Mouse (Mus musculus): ENCODE data around the gene Gpr139. TPM values are rescaled to one million over a fixed set of nuclear protein-coding genes. Genes with fewer than 3 reads are reported as not detected.

The Gpr139 gene
- polyA plus RNA-seq, 1 experiment from 2014 or later = 0.21 TPM

DNA sequence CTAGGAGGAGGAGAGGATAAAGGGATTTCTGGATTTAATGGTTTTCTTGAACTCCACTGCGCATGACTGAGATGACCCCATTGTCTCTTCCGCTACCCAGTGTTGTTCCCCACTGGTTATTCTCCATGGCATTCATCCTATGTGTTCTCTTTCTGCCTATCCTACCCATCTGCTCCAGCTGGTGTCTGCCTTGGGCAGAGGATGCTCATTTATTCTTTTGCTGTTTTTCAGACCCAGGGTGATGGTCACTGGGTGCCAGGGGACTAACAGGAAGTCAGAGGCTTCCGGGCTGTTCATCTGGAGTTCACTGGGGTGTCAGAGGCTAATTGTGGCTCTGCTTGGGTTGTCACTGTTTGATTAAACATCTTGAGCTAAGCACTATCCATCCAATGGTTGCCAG lies 24.4 kb downstream of the Gpr139 start:
- Histone ChIP-seq H3K27me3 (replicated peaks; ENCODE audit: control insufficient read depth, insufficient read depth, low read length) (no peaks in the 10 kb centered on the region), H3K4me1 (ENCODE audit: control insufficient read depth, insufficient read depth, low read length) (no peaks in the 10 kb centered on the region), H3K4me3 (ENCODE audit: low read depth, low read length) (no peak overlapping the region), H3K36me3 (ENCODE audit: control insufficient read depth, insufficient read depth, low read length) (no peaks in the 10 kb centered on the region), H3K9me3 (ENCODE audit: control insufficient read depth, low read length) (no peaks in the 10 kb centered on the region), H3K9ac (ENCODE audit: low read depth, low read length) (no peak overlapping the region), H3K27ac (replicated peaks; ENCODE audit: low read depth, low read length) (no peak overlapping the region), H3K4me2 (ENCODE audit: low read depth, low read length) (no peak overlapping the region)
- DNase-seq (ENCODE audit: low spot score) (no peak), ATAC-seq (ENCODE audit: low read depth) (no peak)
- 73% methylated on average over 3 of the region's 3 CpGs for WGBS

GRCm38 (mm10) chr7:119111771-119112170 lies 72.6 kb downstream of the Gpr139 start:
- H3K27me3 ChIP-seq (replicated peaks; ENCODE audit: control insufficient read depth, insufficient read depth, low read length) = no peaks in the 10 kb centered on the region
- no peak overlapping the region for H3K9ac ChIP-seq (ENCODE audit: low read depth, low read length)
- H3K4me2 ChIP-seq (ENCODE audit: low read depth, low read length) = no peak overlapping the region
- H3K4me1 ChIP-seq (ENCODE audit: control insufficient read depth, insufficient read depth, low read length) = no peaks in the 10 kb centered on the region
- no peaks in the 10 kb centered on the region for H3K9me3 ChIP-seq (ENCODE audit: control insufficient read depth, low read length)
- H3K4me3 ChIP-seq (ENCODE audit: low read depth, low read length) = no peak overlapping the region
- no peaks in the 10 kb centered on the region for H3K36me3 ChIP-seq (ENCODE audit: control insufficient read depth, insufficient read depth, low read length)
- H3K27ac ChIP-seq (replicated peaks; ENCODE audit: low read depth, low read length) = no peak overlapping the region
- ATAC-seq (ENCODE audit: low read depth) = no peak
- 67% methylated on average over 8 of the region's 8 CpGs for WGBS
- peak; percentile 59 for DNase-seq (ENCODE audit: low spot score)

DNA sequence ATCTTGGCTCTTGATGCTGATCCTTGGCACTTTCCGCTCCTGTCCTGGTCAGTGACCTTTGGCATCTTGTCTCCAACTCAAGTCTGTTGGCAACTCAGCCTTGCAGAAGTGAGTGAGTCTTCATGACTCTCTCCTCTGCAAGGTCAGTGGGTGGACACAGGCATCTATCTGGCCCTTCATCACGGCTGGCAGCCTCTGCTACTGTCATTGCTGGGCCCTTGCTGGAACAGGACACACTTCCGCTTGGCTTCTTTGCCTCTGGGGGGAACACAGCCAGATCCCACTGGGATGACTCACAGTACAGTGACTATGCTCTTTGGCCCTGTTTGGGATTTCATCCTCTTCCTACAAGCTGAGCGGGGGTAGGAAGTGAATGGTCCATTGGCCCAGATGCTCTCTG lies 78.5 kb downstream of the Gpr139 start:
- no peak overlapping the region for H3K27ac ChIP-seq (replicated peaks; ENCODE audit: low read depth, low read length)
- H3K9ac ChIP-seq (ENCODE audit: low read depth, low read length) = no peak overlapping the region
- DNase-seq (ENCODE audit: low spot score) (no peak), ATAC-seq (ENCODE audit: low read depth) (no peak)
- no peaks in the 10 kb centered on the region for H3K36me3 ChIP-seq (ENCODE audit: control insufficient read depth, insufficient read depth, low read length)
- H3K4me3 ChIP-seq (ENCODE audit: low read depth, low read length) = no peak overlapping the region
- H3K9me3 ChIP-seq (ENCODE audit: control insufficient read depth, low read length) = no peaks in the 10 kb centered on the region
- WGBS = 82% methylated on average over 4 of the region's 4 CpGs
- H3K4me1 ChIP-seq (ENCODE audit: control insufficient read depth, insufficient read depth, low read length) = no peaks in the 10 kb centered on the region
- no peak overlapping the region for H3K4me2 ChIP-seq (ENCODE audit: low read depth, low read length)
- H3K27me3 ChIP-seq (replicated peaks; ENCODE audit: control insufficient read depth, insufficient read depth, low read length) = no peaks in the 10 kb centered on the region

DNA sequence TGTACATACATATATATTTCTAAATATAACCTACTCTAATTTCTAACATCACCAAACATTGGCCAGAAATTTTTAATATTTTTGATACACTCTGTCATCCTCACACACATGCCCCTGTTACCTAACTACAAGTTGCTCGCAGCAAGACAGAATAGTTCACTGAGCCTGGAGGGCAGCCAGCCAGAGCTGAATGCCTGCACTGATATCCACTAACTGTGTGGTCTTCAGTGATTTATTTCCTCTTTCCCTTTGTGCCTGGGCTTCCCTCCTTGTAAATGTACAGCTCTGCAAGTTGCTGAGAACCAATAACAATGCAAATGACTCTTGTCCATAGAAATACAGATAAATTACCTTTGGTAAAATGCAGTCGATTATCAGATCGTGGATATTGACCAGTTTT lies 87.8 kb downstream of the Gpr139 start:
- H3K27me3 ChIP-seq (replicated peaks; ENCODE audit: control insufficient read depth, insufficient read depth, low read length) = no peaks in the 10 kb centered on the region

More for the DNA sequence above, 87.8 kb downstream of the Gpr139 start:
- Histone ChIP-seq H3K4me3 (ENCODE audit: low read depth, low read length) (no peak overlapping the region), H3K4me2 (ENCODE audit: low read depth, low read length) (no peak overlapping the region), H3K9ac (ENCODE audit: low read depth, low read length) (no peak overlapping the region), H3K36me3 (ENCODE audit: control insufficient read depth, insufficient read depth, low read length) (no peaks in the 10 kb centered on the region), H3K4me1 (ENCODE audit: control insufficient read depth, insufficient read depth, low read length) (no peaks in the 10 kb centered on the region), H3K27ac (replicated peaks; ENCODE audit: low read depth, low read length) (no peak overlapping the region), H3K9me3 (ENCODE audit: control insufficient read depth, low read length) (no peaks in the 10 kb centered on the region)
- 80% methylated on average over 3 of the region's 3 CpGs for WGBS
- no peak for DNase-seq (ENCODE audit: low spot score)
- ATAC-seq (ENCODE audit: low read depth) = no peak

Other genes starting within 250 kb of the Gpr139 start
- 17.0 and 17.7 TPM in 2 replicates for gene Gprc5b, start 189.4 kb downstream of the Gpr139 start, polyA plus RNA-seq (2014; fragmentation: Nextera tagmentation; extraction: Ambion mirVana)

Data from embryonic facial prominence, embryonic 14.5 days (tissue).